ENCODE assay signal across 8 mouse cellular contexts in genomic region chr5:113286591-113287520, GRCm38 (mm10). TPM values are rescaled to one million over a fixed set of nuclear protein-coding genes. Genes with fewer than 3 reads are reported as not detected.
DNase-seq lines count a peak whose midpoint lies in the region; ATAC-seq and TF ChIP-seq lines count a peak whose summit lies in the region.

No protein-coding gene starts in this region.

- no peak overlapping the region for H3K9ac ChIP-seq in heart, adult 2 months (ENCODE audit: low read depth, low read length)
- H3K9ac ChIP-seq in forebrain, embryonic 15.5 days (replicated peaks), result peak overlapping the region; percentile 19; the same call in 1 of the 2 replicates
- no peak overlapping the region for H3K9ac ChIP-seq in liver, embryonic 12.5 days
- no peak overlapping the region for H3K9ac ChIP-seq in neural tube, embryonic 14.5 days (replicated peaks; ENCODE audit: low read depth, low read length)

- DNase-seq in heart, adult 2 months, result peak in 1 of 2 experiments; percentile 59
- no peak for DNase-seq in heart, postnatal 25 days (ENCODE audit: low spot score)
- DNase-seq in brain, embryonic 14.5 days (ENCODE audit: low read depth), result peak; percentile 56
- DNase-seq in kidney, adult 8-10 months, result peak; percentile 45 to 65
- peak; percentile 66 for DNase-seq in urinary bladder, postnatal 25 days (ENCODE audit: low spot score)

- TF ChIP-seq CTCF in heart, adult 2 months (IDR thresholded peaks at IDR 0.05), result peak; percentile 72
- peak; percentile 87 for TF ChIP-seq CTCF in brain, embryonic 14.5 days (IDR thresholded peaks at IDR 0.05; ENCODE audit: borderline replicate concordance, extremely low read depth, insufficient read depth, insufficient read length)

- H3K4me2 ChIP-seq in forebrain, embryonic 15.5 days (replicated peaks), result peak overlapping the region; percentile 47
- peak overlapping the region; percentile 28; the same call in 1 of the 2 replicates for H3K4me2 ChIP-seq in liver, embryonic 12.5 days
- peak overlapping the region; percentile 40 for H3K4me2 ChIP-seq in neural tube, embryonic 14.5 days (ENCODE audit: low read depth, low read length)

- H3K79me2 ChIP-seq in heart, adult 2 months (replicated peaks; ENCODE audit: control insufficient read depth, insufficient read depth, low read length), result no peaks in the 10 kb centered on the region

- no peaks in the 10 kb centered on the region for H3K4me1 ChIP-seq in heart, adult 2 months (ENCODE audit: control insufficient read depth, insufficient read depth, low read length)
- H3K4me1 ChIP-seq in forebrain, embryonic 15.5 days, result peaks cover 9% of the 10 kb centered on the region
- H3K4me1 ChIP-seq in liver, embryonic 12.5 days, result no peaks in the 10 kb centered on the region
- peaks cover 7% of the 10 kb centered on the region; the same call in 1 of the 2 replicates for H3K4me1 ChIP-seq in neural tube, embryonic 14.5 days (ENCODE audit: control insufficient read depth, insufficient read depth, low read length)

- no peaks in the 10 kb centered on the region for H3K36me3 ChIP-seq in heart, adult 2 months (ENCODE audit: control insufficient read depth, insufficient read depth, low read length)
- peaks cover 4% of the 10 kb centered on the region for H3K36me3 ChIP-seq in forebrain, embryonic 15.5 days
- no peaks in the 10 kb centered on the region for H3K36me3 ChIP-seq in liver, embryonic 12.5 days
- H3K36me3 ChIP-seq in neural tube, embryonic 14.5 days (ENCODE audit: control insufficient read depth, insufficient read depth, low read length), result peaks cover 7% of the 10 kb centered on the region; the same call in 1 of the 2 replicates

- no peak overlapping the region for H3K27ac ChIP-seq in heart, adult 2 months
- no peak overlapping the region for H3K27ac ChIP-seq in forebrain, embryonic 15.5 days (replicated peaks)
- no peak overlapping the region for H3K27ac ChIP-seq in liver, embryonic 12.5 days
- no peak overlapping the region for H3K27ac ChIP-seq in neural tube, embryonic 14.5 days (ENCODE audit: low read depth, low read length)

- intact Hi-C loops in heart, adult 2 months (cut with DNase I), result no loop called here
- intact Hi-C loops in heart, postnatal 25 days (cut with DNase I), result no loop called here

- WGBS in heart, adult 2 months, result 7% methylated on average over 57 of the region's 60 CpGs
- 1% methylated on average over 60 of the region's 60 CpGs for WGBS in forebrain, embryonic 15.5 days
- 8% methylated on average over 53 of the region's 60 CpGs for WGBS in liver, embryonic 12.5 days (ENCODE audit: insufficient replicate concordance)
- WGBS in neural tube, embryonic 14.5 days, result 5% methylated on average over 58 of the region's 60 CpGs

- no peak for TF ChIP-seq EP300 in heart, adult 2 months (IDR thresholded peaks at IDR 0.05; ENCODE audit: insufficient read depth, low read depth, low read length)

- no peak for ATAC-seq in forebrain, embryonic 15.5 days (replicated peaks)
- no peak for ATAC-seq in liver, embryonic 12.5 days
- no peak; the same call in 1 of the 2 replicates for ATAC-seq in neural tube, embryonic 14.5 days (ENCODE audit: low read depth)

- H3K4me3 ChIP-seq in heart, adult 2 months, result no peak overlapping the region
- peak overlapping the region; percentile 29 for H3K4me3 ChIP-seq in forebrain, embryonic 15.5 days
- H3K4me3 ChIP-seq in liver, embryonic 12.5 days, result no peak overlapping the region
- H3K4me3 ChIP-seq in neural tube, embryonic 14.5 days (ENCODE audit: low read depth, low read length), result no peak overlapping the region

- no peak for TF ChIP-seq POLR2A in heart, adult 2 months (IDR thresholded peaks at IDR 0.05; ENCODE audit: insufficient read depth, low read depth, low read length)
- no peak for TF ChIP-seq POLR2A in brain, embryonic 14.5 days (IDR thresholded peaks at IDR 0.05; ENCODE audit: borderline replicate concordance, extremely low read depth, insufficient read depth, insufficient read length, poor library complexity, severe bottlenecking)

- H3K9me3 ChIP-seq in forebrain, embryonic 15.5 days, result no peaks in the 10 kb centered on the region
- no peaks in the 10 kb centered on the region for H3K9me3 ChIP-seq in liver, embryonic 12.5 days (replicated peaks)
- no peaks in the 10 kb centered on the region for H3K9me3 ChIP-seq in neural tube, embryonic 14.5 days (ENCODE audit: control insufficient read depth, low read length)

- peaks cover 10% of the 10 kb centered on the region for H3K27me3 ChIP-seq in heart, adult 2 months (ENCODE audit: control insufficient read depth, insufficient read depth, low read length)
- peaks cover 28% of the 10 kb centered on the region for H3K27me3 ChIP-seq in forebrain, embryonic 15.5 days
- H3K27me3 ChIP-seq in liver, embryonic 12.5 days (replicated peaks), result peaks cover 55% of the 10 kb centered on the region
- peaks cover 14% of the 10 kb centered on the region; the same call in 1 of the 2 replicates for H3K27me3 ChIP-seq in neural tube, embryonic 14.5 days (ENCODE audit: control insufficient read depth, insufficient read depth, low read length)

RNA-seq across cellular contexts. Expression of gene Sgsm1, which starts 23.7 kb away (rescaled TPM):
- total RNA-seq in heart, adult 2 months (2021), result 1 to 10 TPM in 1 of 2 experiments, under 1 TPM in 1; 0.52 to 1.2 TPM
- 0.43 and 0.67 TPM in 2 replicates for polyA plus RNA-seq in heart, adult 2 months (2012; rRNA removed)
- total RNA-seq in heart, postnatal 25 days (2021), result 1 to 10 TPM in 1 of 2 experiments, under 1 TPM in 1; 0.52 to 1.1 TPM
- polyA plus RNA-seq in brain, embryonic 14.5 days (2012; rRNA removed), result 31.2 and 36.1 TPM in 2 replicates
- 14.7 and 15.7 TPM in 2 replicates for polyA plus RNA-seq in forebrain, embryonic 15.5 days (2015; fragmentation: Nextera tagmentation; extraction: Ambion mirVana)
- polyA plus RNA-seq in liver, embryonic 12.5 days (2016; fragmentation: Nextera tagmentation; extraction: Ambion mirVana), result 2.8 and 2.9 TPM in 2 replicates
- polyA plus RNA-seq in neural tube, embryonic 14.5 days (2014; fragmentation: Nextera tagmentation; extraction: Ambion mirVana), result 15.3 and 17.0 TPM in 2 replicates
